Mouse (Mus musculus) adipose tissue, adult 10 weeks (tissue): ENCODE measurements around the gene Zfp292. TPM values are rescaled to one million over a fixed set of nuclear protein-coding genes. Genes with fewer than 3 reads are reported as not detected.

Experiments
- polyA plus RNA-seq: library from polyadenylated mRNA; stranded (reverse); fragments of 350-450 nt; fragmentation: Illumina TruSeq; extraction: RNeasy Lipid Tissue Mini Kit (QIAGEN cat#74804); gene quantifications from one replicate; pipeline ENCODE4 v1.2.3, GENCODE M21; 2014; ENCODE audit warnings: low read depth, low replicate concordance

Gene Zfp292
- 8.0 TPM for polyA plus RNA-seq

DNA sequence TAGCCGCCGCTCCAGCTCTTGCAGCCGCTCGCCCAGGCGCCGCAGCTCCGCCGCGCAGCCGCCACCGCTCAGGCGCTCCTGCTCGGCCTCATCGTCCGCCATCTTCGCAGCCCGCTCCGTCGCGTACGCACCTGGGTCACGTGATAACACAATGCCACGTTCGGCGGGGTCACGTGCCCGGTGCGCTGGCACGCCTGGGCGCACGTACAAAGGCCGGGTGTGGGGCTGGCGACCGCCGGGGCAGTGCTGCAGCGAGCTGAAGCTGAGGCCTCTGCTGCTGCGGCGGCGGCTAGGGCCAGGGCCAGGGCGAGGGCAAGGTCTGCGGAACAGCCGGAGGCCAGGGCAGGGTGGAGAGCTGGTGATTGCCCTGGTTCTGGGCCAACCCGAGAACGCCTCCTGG is at the start of gene Zfp292:
Gene Zfp292, minus strand, starts transcription at position 143 of the 400 bp plus-strand sequence.

DNA sequence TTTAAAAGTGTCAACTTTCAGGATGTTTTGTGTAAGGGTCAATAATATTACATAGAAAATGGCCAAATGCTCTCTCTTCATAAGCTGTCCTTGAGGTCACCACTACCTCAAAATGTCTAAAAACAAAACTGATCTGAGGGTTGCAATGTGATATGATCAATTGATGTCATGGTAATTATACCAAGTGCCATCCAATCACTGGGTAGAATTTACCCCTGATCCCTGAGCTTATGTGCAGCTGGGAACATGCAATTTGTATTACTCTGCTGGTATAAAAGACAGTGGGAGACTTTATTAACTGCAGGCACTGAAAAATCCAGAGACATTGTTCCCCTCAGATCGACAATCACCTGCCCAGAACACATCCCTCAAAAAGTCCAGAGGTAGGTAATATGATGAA is 10.7 kb upstream of the Zfp292 start, which contains the start of gene Cga:
Gene Cga, plus strand, starts transcription at position 301 of the 400 bp plus-strand sequence.

DNA sequence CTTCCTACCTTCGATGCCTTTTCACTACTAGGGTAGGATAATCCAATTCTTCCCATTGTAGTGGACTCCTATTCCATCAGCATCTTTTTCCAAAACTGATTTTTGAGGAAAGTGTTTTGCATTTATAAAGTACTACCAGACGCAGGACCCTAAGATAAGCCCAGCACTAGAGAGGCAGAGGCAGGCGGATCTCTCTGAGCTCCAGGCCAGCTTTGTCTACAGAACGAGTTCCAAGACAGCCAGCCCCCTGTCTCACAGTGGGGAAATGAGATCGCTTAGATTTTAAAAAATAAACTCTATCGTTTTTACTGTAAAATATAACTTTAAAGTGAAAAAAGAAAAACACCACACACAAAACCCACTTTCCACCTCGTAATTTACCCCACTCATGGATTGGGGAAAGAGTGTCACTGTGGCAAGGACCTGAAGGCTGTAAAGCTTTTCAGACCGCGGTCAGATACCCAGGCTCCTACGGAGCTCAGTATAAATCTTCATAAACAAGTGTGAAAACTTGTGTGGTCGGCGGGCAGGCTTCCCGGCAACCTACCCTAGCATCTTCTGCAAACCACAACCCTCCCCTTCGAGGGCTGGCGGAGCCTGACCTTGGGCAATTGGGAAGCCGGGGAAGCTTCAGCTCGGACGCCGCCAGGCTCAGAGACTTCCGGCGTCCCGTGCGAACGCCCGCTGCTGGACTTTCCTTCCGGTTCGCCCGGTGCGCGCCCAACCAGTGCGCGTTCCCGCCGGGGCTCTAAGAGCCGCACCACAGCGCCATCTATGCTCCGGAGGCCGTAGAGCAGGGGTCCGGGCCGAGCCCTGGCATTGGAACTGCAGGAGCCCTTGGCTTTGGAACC is 104.9 kb downstream of the Zfp292 start, which contains the start of gene Smim8:
Gene Smim8, minus strand, starts transcription at position 747 of the 851 bp plus-strand sequence.

DNA sequence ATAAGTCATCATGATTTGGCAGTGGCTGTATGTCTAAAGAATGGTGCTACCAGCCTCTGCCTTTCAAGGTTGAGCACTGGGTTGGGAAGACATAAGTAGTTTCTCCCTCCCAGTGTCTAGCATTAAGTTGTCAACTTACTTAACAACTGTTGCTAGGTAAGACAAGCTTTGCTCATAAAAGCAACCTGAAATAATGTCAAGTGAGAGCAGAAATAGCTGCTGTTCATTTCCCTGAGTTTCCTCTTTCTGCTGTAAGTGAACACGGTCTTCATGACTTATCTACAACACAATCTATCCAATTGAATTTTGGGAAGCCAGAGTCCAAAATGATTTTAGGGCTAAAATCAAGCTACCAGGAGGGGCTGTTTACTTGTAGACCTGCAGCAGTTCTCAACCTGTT is 126.6 kb downstream of the Zfp292 start, which contains the start of gene Gm136:
Gene Gm136, minus strand, starts transcription at position 101 of the 400 bp plus-strand sequence.

Other genes starting within 250 kb of the Zfp292 start
- 31.4 TPM for gene Slc35a1, start 195.5 kb downstream of the Zfp292 start, polyA plus RNA-seq
- gene Cfap206, start 152.8 kb downstream of the Zfp292 start, polyA plus RNA-seq = 14.1 TPM
- gene Gm136, start 126.7 kb downstream of the Zfp292 start, polyA plus RNA-seq = 1.6 TPM
- gene Smim8, start 104.5 kb downstream of the Zfp292 start, polyA plus RNA-seq = 41.6 TPM
- gene Cga, start 10.8 kb upstream of the Zfp292 start, polyA plus RNA-seq = not detected